Mouse (Mus musculus) skeletal muscle tissue, adult 2 months (tissue): Measurements from ENCODE around the gene Spin1.
A peak's percentile ranks its signal among the peaks of the same experiment; 100 is the strongest.
"Not testable (repeated sequence)": the region's sequence is repeated elsewhere in the genome, so short reads cannot be mapped to it uniquely, and the experiment has no call there.

Source experiments
- DNase-seq: peaks from one replicate; pipeline ENCODE4 v3.0.0-alpha.2; 2012; ENCODE audit warnings: low read depth, low spot score

The Spin1 gene

GRCm38 (mm10) chr13:51094323-51095195 is 6.1 kb upstream of the Spin1 start:
- DNase-seq: no peak

- DNase-seq: no peak
Observed at GRCm38 (mm10) chr13:51095196-51095715, 5.4 kb upstream of the Spin1 start.

DNA sequence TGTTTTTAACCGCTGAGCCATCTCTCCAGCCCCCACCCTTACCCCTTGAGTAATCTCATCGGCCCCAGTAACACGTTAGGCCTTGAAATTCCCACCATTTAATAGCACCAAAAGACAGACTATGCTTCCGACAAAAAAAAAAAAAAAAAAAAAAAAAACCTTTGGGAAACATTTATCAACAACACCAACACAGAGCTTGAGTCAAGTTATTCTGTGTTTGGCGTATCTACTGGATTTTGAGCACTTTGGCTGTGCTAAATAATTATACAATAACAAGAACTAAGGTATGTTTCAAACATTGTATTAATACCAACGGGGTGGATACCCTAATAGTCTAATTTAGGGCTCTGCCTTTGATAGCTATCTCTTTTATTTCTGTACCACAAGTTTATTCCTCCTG is 4.0 kb upstream of the Spin1 start:
- no peak for DNase-seq

- DNase-seq: peak; percentile 5
Observed at GRCm38 (mm10) chr13:51099560-51100232, 984 bp upstream of the Spin1 start.

- no peak for DNase-seq
Observed at GRCm38 (mm10) chr13:51101016-51101776, 516 bp downstream of the Spin1 start.

DNA sequence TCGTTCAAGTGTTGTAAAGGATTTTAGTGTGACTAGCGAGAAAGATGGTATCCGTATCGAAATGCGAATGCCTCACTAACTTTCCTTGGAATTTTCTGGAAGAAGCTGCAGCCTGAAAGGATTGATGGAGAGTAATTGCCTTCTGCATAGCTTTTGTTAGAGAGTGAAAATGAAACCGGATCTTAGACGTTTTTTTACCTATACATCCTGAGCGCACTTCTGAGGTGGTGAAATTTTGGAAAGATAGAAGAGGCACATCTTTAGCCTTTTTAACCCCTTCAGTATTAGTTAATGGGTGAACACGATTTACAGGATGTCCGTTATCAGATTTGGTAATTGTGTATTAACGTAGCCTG is 1.1 kb downstream of the Spin1 start:
- DNase-seq: no peak

DNA sequence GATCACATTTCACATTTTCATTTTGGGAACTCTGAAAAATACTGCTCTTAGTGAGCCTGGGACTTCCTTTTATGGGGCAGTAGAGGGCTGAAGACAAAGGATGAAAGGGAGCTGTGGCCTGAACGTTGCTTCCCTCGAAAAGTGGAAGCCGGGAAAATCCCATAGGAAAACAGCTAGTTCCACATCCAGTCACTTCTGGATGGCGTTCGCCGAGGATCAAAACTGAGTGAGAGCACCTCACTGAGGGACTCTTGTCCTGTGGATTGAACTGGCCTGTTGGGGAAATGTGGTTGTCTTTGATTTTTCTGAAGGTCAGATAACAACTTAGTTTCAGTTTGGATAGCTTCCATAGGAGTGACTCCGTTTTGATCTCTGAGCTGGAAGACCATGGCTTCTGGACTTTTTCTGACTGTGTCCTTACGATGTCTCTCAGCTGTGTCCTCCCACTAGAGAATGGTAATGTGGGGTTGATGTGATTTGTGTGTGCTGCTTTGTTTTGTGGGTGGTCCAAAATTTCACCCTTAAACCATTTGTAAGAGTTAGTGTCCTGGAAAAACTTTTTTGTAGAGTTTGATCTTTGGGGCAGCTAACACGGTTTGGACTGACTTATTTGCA is 2.5 kb downstream of the Spin1 start:
- DNase-seq: no peak

GRCm38 (mm10) chr13:51103861-51104650 is 3.4 kb downstream of the Spin1 start:
- DNase-seq: no peak

GRCm38 (mm10) chr13:51105861-51106655 is 5.4 kb downstream of the Spin1 start:
- DNase-seq: no peak

- DNase-seq: peak; percentile 13
Observed at GRCm38 (mm10) chr13:51106816-51107215, 6.1 kb downstream of the Spin1 start.

DNA sequence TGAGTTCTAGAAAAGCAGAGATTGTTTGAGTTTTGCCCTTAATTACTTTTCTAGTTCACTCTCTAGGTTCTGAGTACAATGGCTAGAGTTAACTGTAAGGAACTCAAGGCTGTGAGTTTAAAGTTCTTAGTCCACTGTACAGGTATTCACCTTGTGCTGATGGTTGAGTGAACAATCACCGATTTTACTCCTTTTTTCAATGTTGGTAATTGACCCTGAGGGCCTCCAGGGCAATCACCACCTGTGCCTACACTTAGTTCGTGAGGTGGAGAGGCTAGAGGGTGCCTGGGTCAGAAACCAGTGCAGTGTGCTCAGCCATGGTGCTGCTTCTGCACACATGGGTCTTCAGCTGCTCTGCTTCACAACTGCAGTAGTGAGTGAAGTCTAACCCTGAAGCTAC is 8.8 kb downstream of the Spin1 start:
- DNase-seq: no peak

- DNase-seq: not testable (repeated sequence)
Observed at GRCm38 (mm10) chr13:51114398-51114797, 13.7 kb downstream of the Spin1 start.

- no peak for DNase-seq
Observed at GRCm38 (mm10) chr13:51115762-51116161, 15.1 kb downstream of the Spin1 start.

- no peak for DNase-seq
Observed at GRCm38 (mm10) chr13:51120734-51121133, 20.1 kb downstream of the Spin1 start.

DNA sequence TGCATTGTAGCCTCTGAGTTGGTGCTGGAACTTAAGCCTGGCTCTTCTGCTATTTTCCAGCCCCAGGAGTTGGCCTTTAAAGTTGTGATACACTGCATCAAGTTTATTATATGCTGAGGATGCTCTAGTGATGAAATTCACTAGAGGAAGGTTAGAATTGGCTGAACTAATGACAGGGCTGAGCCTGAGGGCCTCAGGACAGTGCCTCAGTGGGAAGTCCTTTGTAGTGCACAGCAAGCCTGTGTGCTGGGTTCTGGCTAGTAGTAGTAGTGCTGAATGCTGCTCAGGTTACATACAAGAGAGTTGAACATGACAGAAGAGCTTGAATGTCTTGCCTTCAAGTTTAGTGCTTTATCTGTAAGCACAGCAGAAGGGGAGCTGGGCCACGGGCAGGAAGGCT is 21.3 kb downstream of the Spin1 start:
- no peak for DNase-seq

GRCm38 (mm10) chr13:51122771-51123170 is 22.1 kb downstream of the Spin1 start:
- DNase-seq: no peak

DNA sequence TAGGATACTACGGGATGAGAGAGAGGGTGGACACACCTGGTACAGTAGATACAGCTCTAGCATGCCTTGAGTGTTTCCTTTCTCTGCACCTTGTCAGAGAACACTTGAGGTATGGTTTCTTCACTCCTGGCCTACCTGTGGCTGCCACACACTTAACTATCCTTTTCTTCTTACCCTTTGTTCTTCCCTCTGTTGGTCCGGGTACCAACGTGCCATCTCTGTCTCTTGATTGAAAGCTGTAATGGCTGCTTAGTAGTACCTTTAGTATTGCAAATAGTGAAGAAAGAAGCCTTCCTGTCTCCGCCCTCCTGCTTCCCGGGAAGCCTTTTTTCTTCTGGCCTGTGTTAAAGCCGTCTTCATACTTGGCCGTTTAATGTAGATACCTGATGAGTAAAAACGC is 24.7 kb downstream of the Spin1 start:
- no peak for DNase-seq

GRCm38 (mm10) chr13:51127906-51128305 is 27.2 kb downstream of the Spin1 start:
- DNase-seq: no peak

- no peak for DNase-seq
Observed at GRCm38 (mm10) chr13:51128417-51128816, 27.7 kb downstream of the Spin1 start.

GRCm38 (mm10) chr13:51131179-51131578 is 30.5 kb downstream of the Spin1 start:
- DNase-seq: no peak
